Mouse (Mus musculus): ENCODE data around the gene Trim17. TPM values are rescaled to one million over a fixed set of nuclear protein-coding genes. Genes with fewer than 3 reads are reported as not detected.

Gene Trim17
- total RNA-seq, 2 experiments from 2014 or later, result 4.0 to 5.0 TPM

- DNase-seq (ENCODE audit: low spot score in 2 of 2), result no peak
Observed at GRCm38 (mm10) chr11:58990141-58990540, 35.7 kb downstream of the Trim17 start.

- DNase-seq (ENCODE audit: low spot score in 2 of 2), result peak; percentile 40
Observed at GRCm38 (mm10) chr11:58990794-58991193, 36.3 kb downstream of the Trim17 start.

- DNase-seq (ENCODE audit: low spot score in 2 of 2), result no peak
Observed at GRCm38 (mm10) chr11:58991911-58992310, 37.4 kb downstream of the Trim17 start.

- DNase-seq (ENCODE audit: low spot score in 2 of 2), result no peak
Observed at GRCm38 (mm10) chr11:58993091-58993670, 38.7 kb downstream of the Trim17 start.

GRCm38 (mm10) chr11:58994337-58994826, 39.9 kb downstream of the Trim17 start:
- peak; percentile 30 to 38 for DNase-seq (ENCODE audit: low spot score in 2 of 2)

GRCm38 (mm10) chr11:58995061-58995806, 40.7 kb downstream of the Trim17 start:
- no peak for DNase-seq (ENCODE audit: low spot score in 2 of 2)

- DNase-seq (ENCODE audit: low spot score in 2 of 2), result peak in 1 of 2 experiments; percentile 43
Observed at GRCm38 (mm10) chr11:58995807-58996370, 41.4 kb downstream of the Trim17 start.

- no peak for DNase-seq (ENCODE audit: low spot score in 2 of 2)
Observed at GRCm38 (mm10) chr11:58997541-58997940, 43.1 kb downstream of the Trim17 start.

- DNase-seq (ENCODE audit: low spot score in 2 of 2), result no peak
Observed at GRCm38 (mm10) chr11:58999158-58999557, 44.7 kb downstream of the Trim17 start.

GRCm38 (mm10) chr11:58999830-59000229, 45.3 kb downstream of the Trim17 start:
- DNase-seq (ENCODE audit: low spot score in 2 of 2), result no peak

- DNase-seq (ENCODE audit: low spot score in 2 of 2), result peak; percentile 42 to 52
Observed at GRCm38 (mm10) chr11:59000635-59001034, 46.1 kb downstream of the Trim17 start.

GRCm38 (mm10) chr11:59002327-59003079, 48.0 kb downstream of the Trim17 start:
- DNase-seq (ENCODE audit: low spot score in 2 of 2), result no peak

- DNase-seq (ENCODE audit: low spot score in 2 of 2), result peak; percentile 56 to 59
Observed at GRCm38 (mm10) chr11:59015052-59015451, 60.6 kb downstream of the Trim17 start.

Small RNA genes within 50 kb of the gene (microRNA-seq; reads per million reads assigned to microRNA genes)
- gene Gm44313, result 0.21 to 0.50 reads per million in 2 experiments

Other genes with a start within 250 kb of the Trim17 start
- gene Olfr318, start 230.7 kb upstream of the Trim17 start, total RNA-seq (2021), result not detected
- gene Olfr317, start 215.5 kb upstream of the Trim17 start, total RNA-seq (2021), result under 1 TPM in 1 of 2 experiments, not detected in 1; 0.26 TPM
- 1 to 10 TPM; 2.1 to 2.9 TPM for gene Olfr316, start 202.0 kb upstream of the Trim17 start, total RNA-seq (2021)
- gene Olfr315, start 181.5 kb upstream of the Trim17 start, total RNA-seq (2021), result not detected
- not detected for gene Olfr314, start 171.7 kb upstream of the Trim17 start, total RNA-seq (2021)
- 1 to 10 TPM; 1.8 to 2.2 TPM for gene Fam183b, start 152.7 kb upstream of the Trim17 start, total RNA-seq (2021)
- not detected for gene Olfr313, start 139.7 kb upstream of the Trim17 start, total RNA-seq (2021)
- not detected for gene Olfr312, start 125.4 kb upstream of the Trim17 start, total RNA-seq (2021)
- gene Olfr311, start 115.4 kb upstream of the Trim17 start, total RNA-seq (2021), result under 1 TPM in 1 of 2 experiments, not detected in 1; 0.21 TPM
- 10 to 100 TPM; 17.1 to 19.2 TPM for gene Gm12258, start 107.5 kb upstream of the Trim17 start, total RNA-seq (2021)
- 10 to 100 TPM in 1 of 2 experiments, 1 to 10 TPM in 1; 9.5 to 11.6 TPM for gene 2810021J22Rik, start 87.5 kb upstream of the Trim17 start, total RNA-seq (2021)
- 1 to 10 TPM; 8.9 to 9.7 TPM for gene Zfp39, start 50.5 kb upstream of the Trim17 start, total RNA-seq (2021)
- not detected for gene Btnl10, start 36.8 kb upstream of the Trim17 start, total RNA-seq (2021)
- gene Rnf187, start 15.8 kb upstream of the Trim17 start, total RNA-seq (2021), result 100 to 1,000 TPM; 485 to 490 TPM
- 100 to 1,000 TPM in 1 of 2 experiments, 10 to 100 TPM in 1; 99.3 to 112 TPM for gene Hist3h2ba, start 5.8 kb upstream of the Trim17 start, total RNA-seq (2021)
- 10 to 100 TPM; 62.8 to 63.7 TPM for gene Hist3h2a, start within 50 bp of the Trim17 start, total RNA-seq (2021)
- gene Trim11, start 23.4 kb downstream of the Trim17 start, total RNA-seq (2021), result 10 to 100 TPM; 22.5 to 25.4 TPM
- 1 to 10 TPM; 1.5 to 2.4 TPM for gene Obscn, start 181.7 kb downstream of the Trim17 start, total RNA-seq (2021)
- gene Iba57, start 209.1 kb downstream of the Trim17 start, total RNA-seq (2021), result 1 to 10 TPM; 7.2 to 7.4 TPM
- gene Gjc2, start 228.5 kb downstream of the Trim17 start, total RNA-seq (2021), result 1 to 10 TPM; 7.5 to 8.1 TPM
- 100 to 1,000 TPM; 144 TPM for gene Guk1, start 237.5 kb downstream of the Trim17 start, total RNA-seq (2021)
- gene Mrpl55, start 247.8 kb downstream of the Trim17 start, total RNA-seq (2021), result 10 to 100 TPM; 43.8 to 44.4 TPM

Measured in left cerebral cortex, adult 18-20 months (tissue).